Mouse (Mus musculus) heart, postnatal 0 days (tissue): ENCODE results near the gene Tmem33.

Experiments used
- CTCF ChIP-seq: IDR thresholded peaks from 2 replicates; pipeline ENCODE4 v1.5.1; 2016; ENCODE audit warnings: antibody characterized with exemption, control low read depth, low read depth
- EP300 ChIP-seq: IDR thresholded peaks from 2 replicates; pipeline ENCODE4 v1.6.1; 2016; ENCODE audit warnings: antibody characterized with exemption, low read depth

GRCm38 (mm10) chr5:67260531-67261371 is at the start of gene Tmem33:
- TF ChIP-seq CTCF (no peak), EP300 (no peak)
